Mouse (Mus musculus) Muller cell, postnatal 12 days (primary cell): ENCODE data around the gene Kcnc3.
A peak's percentile ranks its signal among the peaks of the same experiment; 100 is the strongest.

Experiments used
- DNase-seq: peaks from one replicate; pipeline ENCODE4 v3.0.0-alpha.2; 2015; ENCODE audit errors: inconsistent ontology term

Kcnc3 gene

DNA sequence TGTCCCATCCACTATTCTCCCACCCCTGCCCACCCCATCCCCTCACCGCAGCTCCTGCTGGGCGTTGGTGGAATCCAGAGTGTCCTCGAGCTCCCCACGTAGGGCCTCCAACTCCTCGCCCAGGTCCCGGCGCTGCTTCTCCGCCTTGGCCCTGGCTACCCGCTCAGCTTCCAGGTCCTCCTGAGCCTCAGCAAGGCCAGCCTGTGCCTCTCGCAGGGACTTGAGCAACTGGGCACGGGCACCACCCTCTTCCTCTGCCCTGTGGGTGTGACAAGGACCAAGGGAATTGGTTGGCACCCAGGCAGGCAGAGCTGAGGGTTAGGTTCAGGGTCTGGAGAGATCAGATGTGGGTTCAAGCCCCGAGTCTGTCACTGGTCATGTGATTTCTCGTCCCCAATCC is 36.5 kb downstream of the Kcnc3 start:
- DNase-seq, result no peak

DNA sequence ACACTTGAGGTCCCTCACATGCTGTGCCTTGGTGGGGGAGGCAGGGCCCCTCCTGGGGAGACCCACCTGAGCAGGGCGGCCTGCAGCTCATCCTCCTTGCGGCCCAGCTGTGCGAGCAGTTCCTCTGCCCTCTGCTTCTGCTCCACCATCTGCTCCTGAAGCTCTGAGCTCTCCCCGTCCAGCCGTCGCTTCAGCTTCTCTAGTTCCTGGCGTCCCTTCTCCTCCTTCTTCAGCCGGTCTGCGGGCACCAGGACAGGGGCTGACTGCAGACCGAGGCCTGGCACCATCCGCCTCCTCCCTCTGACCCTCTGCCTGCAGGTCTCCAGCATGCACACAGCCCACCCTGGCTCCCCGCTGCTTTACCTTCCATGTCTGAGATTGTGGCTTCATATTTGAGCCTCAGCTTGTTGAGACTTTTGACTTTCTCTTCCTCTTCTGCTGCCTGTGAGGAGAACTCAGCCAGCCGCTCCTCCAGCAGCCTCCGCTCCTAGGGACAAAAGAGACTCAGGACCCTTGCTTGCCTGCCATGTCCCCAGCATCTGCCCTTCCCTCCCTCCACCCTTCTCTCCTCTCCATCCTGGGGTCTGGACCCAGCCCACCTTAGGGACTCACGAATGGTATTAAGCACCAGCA is 38.1 kb downstream of the Kcnc3 start:
- no peak for DNase-seq

DNA sequence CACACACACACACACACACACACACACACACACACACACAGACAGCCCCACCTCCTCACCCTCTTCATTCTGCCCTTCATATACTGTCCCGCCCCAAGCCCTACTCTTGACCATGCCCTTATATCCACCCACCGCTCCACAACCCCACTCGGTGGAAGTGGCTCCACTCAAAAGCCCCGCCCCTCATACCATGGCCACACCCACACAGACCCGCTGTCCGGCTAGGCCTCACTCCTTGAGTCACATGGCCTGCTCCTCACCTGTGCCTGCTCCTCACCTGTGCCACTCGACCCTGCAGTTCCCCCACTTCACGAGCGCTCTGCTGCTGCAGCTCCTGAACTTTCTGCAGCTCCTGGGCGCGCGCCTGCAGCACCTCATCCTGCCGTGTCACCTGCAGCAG is 40.0 kb downstream of the Kcnc3 start:
- DNase-seq, result no peak

DNA sequence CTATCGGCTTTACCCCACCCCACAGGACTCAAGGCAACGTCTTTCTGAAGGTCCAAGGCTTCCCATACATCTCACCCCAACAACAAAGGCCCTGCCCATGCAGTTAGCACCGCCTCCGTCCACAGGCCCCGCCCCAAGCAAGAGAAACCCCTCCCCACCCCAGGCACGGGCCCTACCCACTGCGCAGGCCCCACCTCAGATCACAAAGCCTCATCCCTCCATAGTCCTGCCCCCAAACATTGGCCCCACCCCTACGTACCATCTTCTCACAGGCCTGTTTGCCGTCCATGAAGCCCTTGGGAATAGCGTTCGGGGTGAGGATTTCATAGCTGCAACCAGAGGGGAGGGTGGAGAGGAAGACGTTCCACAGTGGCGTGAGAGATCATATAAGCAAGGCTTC is 42.2 kb downstream of the Kcnc3 start:
- DNase-seq, result no peak

DNA sequence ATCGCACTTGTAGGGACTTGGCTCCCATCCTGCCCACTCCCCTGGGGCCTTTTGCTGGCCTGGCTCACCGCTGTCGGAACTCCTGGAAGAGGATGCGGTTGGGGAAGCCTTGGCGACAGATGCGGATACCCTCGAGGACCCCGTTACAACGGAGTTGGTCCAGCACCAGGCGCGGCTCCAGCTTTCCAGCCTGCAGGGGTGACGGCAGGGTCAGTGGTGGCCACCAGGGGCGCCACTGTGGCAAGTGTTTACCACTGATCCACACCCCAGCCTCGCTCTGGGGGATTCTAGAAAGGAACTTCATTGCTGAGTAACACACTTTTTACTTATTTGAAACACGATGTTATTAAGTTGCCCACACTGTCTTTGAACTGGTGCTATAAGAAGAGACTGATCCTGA is 42.9 kb downstream of the Kcnc3 start:
- no peak for DNase-seq

DNA sequence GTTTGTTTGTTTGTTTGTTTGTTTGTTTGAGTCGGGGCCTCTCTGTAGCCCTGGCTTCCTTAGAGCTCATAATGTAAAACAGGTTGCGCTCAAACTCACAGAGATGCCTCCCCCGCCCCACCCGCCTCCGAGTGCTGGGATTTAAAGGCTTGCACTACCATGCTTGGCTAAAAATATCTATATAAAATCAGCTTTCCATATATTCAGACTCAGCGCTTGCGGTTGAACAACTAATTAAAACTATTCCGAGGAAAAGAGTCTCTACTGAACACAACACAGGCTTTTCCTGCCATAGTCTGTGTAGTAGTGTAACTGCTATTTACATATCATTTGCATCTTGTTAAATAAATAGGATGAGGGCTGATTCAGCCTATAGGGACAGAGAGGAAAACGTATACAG is 46.2 kb downstream of the Kcnc3 start:
- no peak for DNase-seq

DNA sequence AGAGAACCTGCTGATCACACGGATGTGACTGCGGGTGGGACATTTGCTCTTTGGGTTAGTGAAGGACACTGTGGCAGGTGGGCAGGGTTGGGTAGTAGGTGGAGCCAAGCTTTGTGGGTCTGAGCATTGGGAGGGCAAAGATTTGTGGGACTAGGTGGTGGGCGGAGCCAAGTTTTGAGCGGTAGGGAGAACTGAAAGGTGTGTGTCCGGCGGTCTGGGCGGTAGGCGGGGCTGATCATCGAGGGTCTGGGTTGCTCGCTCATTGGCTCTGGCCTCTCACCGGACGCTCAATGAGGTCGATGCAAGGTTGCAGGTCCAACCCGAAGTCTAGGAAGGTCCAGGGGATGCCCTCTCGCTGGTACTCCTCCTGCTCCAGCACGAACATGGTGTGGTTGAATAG is 48.2 kb downstream of the Kcnc3 start:
- DNase-seq, result no peak

DNA sequence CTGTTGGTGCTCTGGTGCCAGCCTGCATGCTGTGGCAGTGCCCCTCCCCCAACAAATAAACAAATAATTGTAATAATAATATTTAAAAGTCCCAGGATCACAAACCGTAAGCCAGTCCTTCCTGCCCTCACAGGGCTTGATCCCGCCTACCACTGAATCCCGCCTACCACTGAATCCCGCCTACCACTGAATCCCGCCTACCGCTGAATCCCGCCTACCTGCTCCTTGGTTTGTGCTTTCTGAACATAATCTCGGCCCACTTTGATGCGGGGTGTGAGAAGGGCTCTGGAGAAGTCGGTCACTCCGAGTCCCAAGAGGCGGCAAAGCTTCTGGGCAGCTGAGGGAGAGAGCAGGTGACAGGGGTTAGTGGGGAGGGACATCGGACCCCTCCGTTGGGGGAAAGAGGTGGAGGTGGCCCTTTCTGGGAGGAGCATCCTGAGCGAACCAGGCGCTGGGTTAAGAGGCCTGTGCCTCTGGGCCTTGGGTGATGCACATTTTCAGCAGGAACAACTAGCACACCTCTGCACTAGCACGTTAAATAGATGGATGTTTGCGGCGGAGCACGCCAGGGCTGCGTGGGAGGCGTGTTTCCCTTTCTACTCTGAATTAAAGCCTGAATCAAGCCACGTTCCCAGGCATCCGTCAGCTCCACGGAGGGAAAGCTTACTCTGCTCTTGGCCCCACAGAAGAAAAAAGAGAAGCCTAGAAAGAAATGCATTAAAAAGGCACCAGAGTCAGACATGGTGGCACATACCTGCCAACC is 50.6 kb downstream of the Kcnc3 start:
- DNase-seq, result no peak

DNA sequence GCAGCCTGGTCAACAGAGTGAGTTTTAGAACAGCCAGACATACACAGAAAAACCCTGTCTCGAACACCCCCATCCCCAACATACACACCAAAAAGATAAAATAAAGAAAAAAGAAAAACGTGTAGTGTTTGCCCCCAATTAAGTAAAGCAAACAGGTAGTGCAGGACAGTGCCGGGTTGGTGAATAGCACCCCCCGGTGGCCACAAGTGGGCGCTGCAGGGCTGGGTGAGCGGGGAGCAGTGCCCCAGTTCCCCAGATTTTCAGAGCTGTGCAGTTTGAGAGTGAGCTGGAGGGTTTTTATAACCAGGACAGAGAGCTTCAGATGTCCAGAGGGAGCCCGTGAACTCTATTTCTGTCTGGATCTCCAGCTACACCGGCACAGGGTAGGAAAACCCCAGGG is 51.4 kb downstream of the Kcnc3 start:
- DNase-seq, result peak; percentile 28

DNA sequence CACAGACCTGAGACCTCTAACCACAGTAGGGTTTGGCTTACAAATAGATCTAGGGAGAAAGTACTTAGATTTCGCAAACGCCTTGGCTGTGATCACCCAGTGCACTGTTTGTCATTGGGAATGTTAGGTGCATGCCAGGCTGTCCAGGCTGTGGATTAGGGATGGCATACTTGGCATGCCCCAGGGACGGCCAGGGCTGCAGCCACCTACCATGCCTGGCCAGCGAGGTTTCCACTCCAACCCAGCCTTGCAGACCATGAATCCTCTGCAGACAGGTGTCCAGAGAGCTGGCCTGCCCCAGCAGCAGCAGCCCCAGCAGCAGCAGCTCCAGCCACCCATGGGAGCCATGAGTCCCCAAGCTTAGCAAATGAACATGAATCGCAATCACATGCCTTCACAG is 54.8 kb downstream of the Kcnc3 start:
- DNase-seq, result peak; percentile 68

DNA sequence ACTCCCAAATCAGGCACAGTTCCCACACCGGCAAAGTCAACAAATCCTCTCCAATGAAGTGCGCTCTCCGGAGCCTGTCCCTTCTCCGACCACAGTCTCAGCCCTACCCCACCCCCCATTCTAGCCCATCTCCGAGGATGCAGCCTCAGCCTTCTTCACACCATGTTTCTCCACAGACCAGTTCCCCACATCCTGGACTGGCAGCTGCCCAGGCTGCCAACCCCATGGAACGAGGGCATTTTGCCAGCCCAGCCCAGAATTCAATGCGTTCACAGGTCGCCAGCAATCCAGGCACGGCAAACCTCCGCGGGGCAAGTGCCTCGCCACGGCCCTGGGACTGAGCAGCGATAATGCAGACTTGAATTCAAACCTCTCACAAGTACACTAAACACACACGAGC is 55.5 kb downstream of the Kcnc3 start:
- DNase-seq, result peak; percentile 83

DNA sequence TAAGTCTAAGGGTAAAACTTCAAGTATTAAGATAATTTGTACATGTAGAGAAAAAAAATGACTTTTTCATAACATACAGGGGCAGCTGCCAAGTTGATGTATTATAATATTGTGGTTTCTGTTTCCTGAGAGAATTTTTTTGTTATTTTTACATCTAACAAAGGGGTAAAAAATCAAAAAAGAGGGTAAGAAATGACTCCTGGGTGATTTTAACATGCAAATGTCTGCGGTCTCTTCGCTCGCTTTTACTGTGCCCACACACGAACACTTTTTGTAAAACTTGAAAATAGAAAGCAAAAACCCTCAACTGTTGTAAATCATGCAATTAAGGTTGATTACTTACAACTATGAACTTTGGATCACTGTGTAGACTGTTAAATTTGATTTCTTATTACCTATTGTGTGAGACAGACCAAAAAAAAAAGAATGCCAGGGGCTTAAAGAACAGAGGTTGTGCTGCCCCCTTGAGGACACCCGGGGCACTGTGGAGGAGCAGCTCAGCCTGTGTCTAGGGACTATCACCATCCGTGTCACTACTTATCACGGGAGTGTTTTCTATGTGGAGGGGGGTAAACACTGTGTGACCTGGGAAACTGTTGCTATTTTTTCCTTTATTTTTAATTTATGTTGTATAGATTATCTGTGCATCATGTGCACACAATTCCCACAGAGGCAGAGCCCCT is 56.7 kb downstream of the Kcnc3 start:
- peak; percentile 72 for DNase-seq

DNA sequence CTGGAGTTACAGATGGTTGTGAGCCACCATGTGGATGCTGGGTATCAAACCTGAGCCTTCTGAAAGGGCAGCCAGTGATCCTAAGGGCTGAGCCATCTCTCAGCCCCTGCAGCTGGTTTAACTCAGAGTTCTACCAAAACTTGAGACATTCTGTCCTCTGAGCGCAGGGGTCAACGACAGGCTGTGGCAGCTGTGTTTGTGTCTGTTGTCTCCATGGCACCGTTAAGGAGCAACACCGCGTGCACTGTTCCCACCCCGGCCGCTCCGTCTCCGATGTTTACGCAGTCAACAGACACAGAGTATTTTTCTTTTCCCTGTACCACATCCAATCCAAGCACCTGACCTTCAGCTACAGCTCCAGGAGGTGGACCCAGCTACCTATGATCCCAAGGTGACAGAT is 57.3 kb downstream of the Kcnc3 start:
- DNase-seq, result no peak

DNA sequence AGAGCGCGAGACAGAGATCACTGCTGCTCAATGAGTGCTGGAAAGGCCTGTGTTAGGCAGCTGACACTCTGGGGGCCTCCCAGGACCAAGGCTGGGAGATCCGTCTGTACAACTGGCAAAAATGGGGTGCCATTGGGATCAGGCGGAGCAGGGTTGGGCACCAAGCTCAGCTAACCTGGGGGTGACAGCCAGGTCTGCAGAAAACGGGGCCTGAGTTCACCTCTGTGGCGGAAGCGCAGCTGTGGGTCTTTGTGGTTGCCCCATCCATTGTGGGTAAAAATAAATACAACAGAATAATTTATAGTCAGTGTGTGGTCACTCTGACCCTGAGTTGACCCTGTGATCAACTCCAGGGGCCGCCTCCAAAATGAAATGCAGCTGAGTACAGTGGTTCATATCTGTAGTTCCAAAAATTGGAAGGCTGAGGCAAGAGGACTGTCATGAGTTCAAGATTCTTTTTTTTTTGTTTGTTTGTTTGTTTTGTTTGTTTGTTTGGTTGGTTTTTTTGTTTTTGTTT is 58.7 kb downstream of the Kcnc3 start:
- DNase-seq, result no peak

DNA sequence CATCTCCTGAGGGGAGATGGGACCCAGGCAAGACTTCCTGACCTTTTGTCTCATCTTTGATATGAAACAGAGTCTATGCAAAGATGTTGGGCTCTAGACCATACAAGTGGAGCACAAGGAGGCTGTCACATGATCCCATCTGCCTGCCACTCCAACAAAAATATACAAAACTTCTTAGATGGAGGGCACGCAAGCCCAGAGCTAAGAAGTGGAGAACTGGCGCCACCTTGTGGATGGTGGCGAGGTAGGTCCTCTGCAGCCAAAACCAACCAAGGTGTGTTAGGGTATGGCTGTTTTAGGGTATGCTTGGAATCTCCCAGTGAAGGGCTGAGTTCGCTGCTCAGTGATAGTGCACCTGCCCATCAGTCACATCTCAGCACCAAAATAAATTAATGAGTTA is 59.5 kb downstream of the Kcnc3 start:
- DNase-seq, result peak; percentile 22

DNA sequence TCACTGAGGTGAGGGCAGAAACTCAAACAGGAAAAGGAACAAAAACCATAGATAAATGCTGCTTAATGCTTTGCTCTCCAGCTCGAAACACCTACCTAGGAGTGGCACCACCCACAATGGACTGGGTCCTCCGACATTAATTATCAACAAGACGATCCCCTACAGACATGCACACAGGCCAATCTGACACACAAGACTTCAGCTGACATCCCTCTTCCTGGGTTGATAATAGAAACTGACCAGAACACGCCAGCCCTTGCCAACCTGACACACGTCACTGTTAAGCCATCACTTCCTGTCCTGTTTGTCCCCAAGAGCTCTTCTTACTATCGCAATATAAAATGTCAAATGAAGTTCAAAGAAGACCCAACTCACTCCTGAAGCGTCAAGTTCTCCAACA is 61.0 kb downstream of the Kcnc3 start:
- DNase-seq, result no peak

DNA sequence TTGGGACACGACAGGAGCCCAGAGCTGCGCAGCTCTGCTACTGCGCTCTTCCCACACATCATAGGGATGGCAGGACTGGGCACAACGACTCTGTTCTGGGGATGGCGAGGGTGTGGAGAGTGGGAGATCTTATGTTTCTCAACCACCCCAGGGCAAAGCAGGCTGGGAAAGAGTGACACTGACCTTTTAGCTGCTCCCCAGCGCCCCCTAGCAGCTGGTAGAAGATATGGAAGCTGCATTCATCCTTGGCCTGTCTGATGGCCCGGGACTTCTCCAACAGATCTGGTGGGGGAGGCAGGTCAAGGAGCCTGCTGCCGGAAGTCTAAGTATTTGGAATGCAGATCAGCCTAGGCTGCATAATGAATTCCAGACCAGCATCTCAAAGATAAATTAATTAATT is 63.3 kb downstream of the Kcnc3 start:
- DNase-seq, result no peak
